Mouse (Mus musculus) erythroid progenitor cell, adult 5-6 weeks (primary cell): ENCODE results near the gene Dedd2. TPM values are rescaled to one million over a fixed set of nuclear protein-coding genes. Genes with fewer than 3 reads are reported as not detected.
"Not testable (repeated sequence)": the region's sequence is repeated elsewhere in the genome, so short reads cannot be mapped to it uniquely, and the experiment has no call there.

Experiments used
- ATAC-seq: replicated peaks from 2 replicates; pipeline ENCODE4 v1.8.0; 2016; ENCODE audit warnings: moderate number of reproducible peaks, mild to moderate bottlenecking, moderate TSS enrichment, inconsistent platforms; ENCODE audit not compliant: poor library complexity, low FRiP score, severe bottlenecking
- total RNA-seq, 2 experiments: library from RNA; stranded (forward) in 1 of 2; stranded (reverse) in 1 of 2; fragments of 150-400 nt in 1 of 2; fragments of 186-747, 209-891 nt in 1 of 2; gene quantifications; 2 replicates each; pipeline versions ENCODE4 v1.2.3 to v1.2.4; 2015 to 2017; ENCODE audit warnings: low replicate concordance in 2 of 2

The Dedd2 gene
- 29.9 and 31.4 TPM in 2 replicates for total RNA-seq (2015; ENCODE audit: low replicate concordance)
- 87.7 and 89.0 TPM in 2 replicates for total RNA-seq (2017; ENCODE audit: low replicate concordance)

- ATAC-seq = peak; percentile 20
These were observed at the start of gene Dedd2 for GRCm38 (mm10) chr7:25220457-25221101. Gene Dedd2 (minus strand): TSS chr7:25220615.

- ATAC-seq = no peak
These were observed 49.3 kb upstream of the Dedd2 start for GRCm38 (mm10) chr7:25269545-25270271.

DNA sequence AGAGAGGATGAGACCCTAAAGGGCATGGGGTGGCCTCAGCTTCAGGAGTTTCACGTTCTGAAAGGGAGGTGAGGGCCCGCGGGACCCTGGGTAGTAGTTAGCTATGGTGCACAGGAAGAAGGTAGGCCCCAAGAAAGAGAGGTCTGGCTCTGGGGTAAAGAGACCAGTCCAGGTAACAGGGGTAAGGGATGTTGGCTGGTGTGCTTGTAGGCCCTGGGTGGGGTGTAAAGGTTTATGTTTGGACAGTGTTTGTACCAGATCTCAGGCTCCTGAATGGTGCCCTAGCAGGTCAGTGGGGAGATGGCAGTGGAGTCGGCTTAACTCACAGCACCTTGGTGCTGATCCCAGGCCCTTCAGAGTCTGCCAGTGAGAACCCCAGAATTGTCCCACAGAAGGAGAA, 48.6 kb upstream of the Dedd2 start:
- no peak for ATAC-seq

GRCm38 (mm10) chr7:25268588-25268987, 48.2 kb upstream of the Dedd2 start:
- ATAC-seq = no peak

GRCm38 (mm10) chr7:25267751-25268463, 47.5 kb upstream of the Dedd2 start:
- peak; percentile 81 for ATAC-seq

GRCm38 (mm10) chr7:25267301-25267750, 46.9 kb upstream of the Dedd2 start, which contains the start of gene Cic:
Gene Cic (plus strand): TSS chr7:25267704.
- peak; percentile 80 for ATAC-seq

DNA sequence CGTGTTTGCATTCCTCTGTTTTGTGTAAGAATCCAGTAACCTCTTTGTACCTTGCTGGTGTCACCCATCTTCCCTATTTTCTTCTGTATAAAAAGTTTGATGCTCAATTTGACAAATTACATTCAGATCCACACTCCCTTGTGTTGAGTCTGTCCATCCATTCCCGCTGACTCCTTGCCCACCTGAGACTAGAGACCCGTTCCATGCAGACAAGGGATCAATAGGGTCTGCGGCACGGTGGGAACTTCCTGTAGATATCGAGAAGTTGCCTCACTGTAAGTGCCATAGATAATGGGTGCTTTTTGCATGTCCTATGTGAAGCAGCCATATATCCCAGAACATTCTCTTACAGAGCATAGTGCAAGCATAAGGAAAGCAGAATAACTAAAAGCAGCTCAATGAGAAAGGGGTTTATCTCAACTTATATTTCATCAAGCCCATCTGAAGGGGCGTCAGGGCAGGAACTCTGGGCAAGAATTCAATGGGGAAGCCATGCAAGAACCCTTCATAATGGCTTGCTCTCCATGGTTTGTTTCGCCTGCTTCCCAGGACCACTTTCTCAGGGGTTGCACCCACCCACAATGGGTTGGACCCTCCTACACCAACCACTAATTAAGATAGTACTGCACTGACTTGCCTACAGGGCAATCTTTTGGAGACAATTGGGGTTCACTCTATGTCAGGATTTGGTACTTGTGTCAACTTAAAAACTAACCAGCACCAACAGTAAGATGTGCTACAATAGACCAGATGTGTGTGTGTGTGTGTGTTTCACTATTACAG, 46.0 kb upstream of the Dedd2 start:
- ATAC-seq = no peak

- ATAC-seq = not testable (repeated sequence)
These were observed 45.3 kb upstream of the Dedd2 start for GRCm38 (mm10) chr7:25265743-25266142.

- ATAC-seq = no peak
These were observed 43.8 kb upstream of the Dedd2 start for GRCm38 (mm10) chr7:25263968-25264870.

GRCm38 (mm10) chr7:25261896-25262295, 41.5 kb upstream of the Dedd2 start:
- no peak for ATAC-seq

GRCm38 (mm10) chr7:25251822-25252221, 31.4 kb upstream of the Dedd2 start:
- ATAC-seq = no peak

DNA sequence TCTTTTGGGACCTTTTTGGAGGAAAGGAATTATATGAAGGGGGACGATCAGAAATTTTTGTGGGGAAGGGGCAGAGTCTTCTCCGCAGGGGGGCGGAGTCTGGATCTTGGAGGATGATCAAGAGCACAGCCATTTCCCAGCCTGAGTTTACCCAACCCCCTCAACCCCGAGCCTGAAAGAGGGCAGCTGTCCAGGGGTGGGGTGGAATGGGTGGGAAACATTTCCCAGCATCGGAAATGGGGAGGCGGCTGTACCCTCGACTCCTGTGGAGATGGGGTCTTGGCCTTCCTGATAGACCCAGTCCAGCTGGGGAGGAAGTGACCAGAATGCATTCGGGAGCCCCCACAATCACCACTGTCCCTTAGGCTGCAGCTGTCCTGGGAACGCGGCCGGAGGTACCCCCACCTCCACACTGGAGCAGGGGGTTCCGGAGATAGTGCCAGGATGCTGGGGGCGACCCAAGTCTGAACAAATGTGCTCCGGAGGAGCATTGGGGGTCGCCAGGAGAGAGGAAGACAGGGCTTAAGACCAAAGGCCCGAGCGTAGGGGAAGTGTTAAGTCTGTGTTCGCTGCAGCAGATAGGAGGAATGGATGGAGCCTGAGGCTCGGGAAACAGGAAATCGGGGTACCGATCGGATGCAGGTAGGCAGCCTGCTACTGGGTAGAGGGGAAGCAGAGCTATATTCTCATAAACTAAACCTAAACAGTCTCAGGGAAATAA, 30.8 kb upstream of the Dedd2 start:
- no peak for ATAC-seq

- ATAC-seq = peak; percentile 91
These were observed 29.9 kb upstream of the Dedd2 start, which contains the start of gene Erf for GRCm38 (mm10) chr7:25250141-25250972. Gene Erf (minus strand): TSS chr7:25250761.

DNA sequence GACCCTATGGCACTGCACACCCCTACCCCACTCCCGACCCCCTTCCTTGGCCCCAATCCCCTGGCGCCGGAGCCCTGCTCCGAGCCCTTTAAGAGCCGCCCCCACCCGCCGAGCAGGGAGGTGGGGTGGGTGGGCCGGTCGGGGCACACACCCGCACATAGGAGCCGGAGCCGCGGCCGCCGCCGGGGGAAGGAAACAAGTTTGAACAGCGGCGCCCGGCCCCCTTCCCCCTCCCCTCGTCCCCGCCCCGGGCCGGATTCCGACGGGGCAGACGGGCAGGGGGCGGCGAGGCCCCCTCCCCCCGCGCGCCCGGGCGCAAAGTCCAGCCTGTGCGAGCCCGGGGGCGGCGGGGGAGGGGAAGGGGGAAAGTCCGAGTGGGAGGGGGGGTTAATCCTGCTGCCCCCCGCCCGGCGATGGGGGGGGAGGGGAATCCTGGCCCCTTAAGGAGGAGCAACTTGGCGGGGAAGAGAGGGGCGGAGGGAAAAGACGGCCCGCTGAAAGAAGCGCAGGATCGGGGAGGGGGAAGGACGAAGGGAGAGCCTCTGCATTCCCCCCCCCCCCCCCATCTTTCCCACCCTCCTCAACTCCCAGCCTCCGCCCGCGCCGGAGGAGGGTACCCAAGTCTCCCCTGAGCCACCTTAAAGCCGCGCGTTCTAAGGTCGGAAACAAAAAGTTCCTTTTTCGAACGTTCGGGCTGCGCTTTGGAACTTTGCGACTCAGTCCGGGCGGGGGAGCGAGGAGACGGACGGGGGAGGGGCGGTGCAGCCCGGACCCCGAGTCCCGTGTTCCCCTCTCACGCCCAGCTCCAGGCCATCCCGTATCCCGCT, 29.1 kb upstream of the Dedd2 start:
- no peak for ATAC-seq

DNA sequence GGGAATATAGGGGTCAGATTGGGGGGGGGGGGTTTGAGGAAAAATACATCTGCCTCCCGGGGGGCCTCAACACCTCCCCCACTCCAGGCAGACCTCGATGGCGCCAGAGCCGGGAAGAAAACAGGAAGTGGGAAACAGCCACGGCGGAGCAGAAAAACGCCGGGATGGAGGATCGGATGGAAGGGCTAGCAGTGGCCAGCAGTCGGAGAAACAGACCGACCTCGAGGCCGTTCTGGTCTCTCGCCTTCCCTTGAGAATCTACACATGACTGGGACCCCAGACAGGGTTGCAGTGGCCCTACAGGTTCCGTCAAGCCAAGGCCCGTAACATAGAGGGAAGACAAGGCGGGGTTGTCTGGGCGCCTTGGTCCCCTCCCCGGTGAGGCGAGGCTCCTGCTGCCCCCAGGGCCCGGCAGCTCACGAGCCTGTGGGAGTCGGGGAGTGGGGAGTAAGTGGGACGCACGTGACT, 28.5 kb upstream of the Dedd2 start:
- no peak for ATAC-seq

DNA sequence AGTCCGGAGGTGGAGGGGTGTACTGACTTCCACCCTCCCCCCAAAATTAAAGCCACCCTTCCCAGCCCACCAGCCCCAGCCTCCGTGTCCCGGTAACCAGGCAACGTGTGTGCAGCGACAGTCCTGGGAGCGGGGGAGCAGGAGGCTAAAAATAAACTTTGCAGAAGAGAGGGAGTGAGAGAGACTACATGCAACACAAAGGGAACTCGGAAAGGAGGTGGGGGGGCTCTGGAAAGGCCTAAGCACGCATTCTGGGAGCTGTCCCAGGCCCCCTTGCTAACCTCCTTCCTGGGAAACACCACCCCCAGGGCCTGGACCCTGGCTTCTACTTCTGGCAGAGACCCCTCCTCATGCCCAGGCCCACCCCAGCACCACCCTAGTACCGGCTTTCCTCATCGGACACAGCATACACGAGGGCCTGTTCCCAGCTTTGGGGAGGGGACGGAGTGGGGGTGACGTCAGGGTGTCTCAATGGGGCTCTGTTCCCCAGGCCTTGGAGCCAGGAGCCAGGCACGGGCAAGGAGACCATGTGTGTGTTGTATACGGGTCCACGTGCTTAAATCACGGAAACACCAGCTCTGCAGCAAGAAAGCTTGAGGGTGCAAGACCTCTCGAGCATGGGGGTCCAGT, 27.7 kb upstream of the Dedd2 start:
- no peak for ATAC-seq
